Mouse (Mus musculus): ENCODE data around the gene Cd200.

The Cd200 gene

DNA sequence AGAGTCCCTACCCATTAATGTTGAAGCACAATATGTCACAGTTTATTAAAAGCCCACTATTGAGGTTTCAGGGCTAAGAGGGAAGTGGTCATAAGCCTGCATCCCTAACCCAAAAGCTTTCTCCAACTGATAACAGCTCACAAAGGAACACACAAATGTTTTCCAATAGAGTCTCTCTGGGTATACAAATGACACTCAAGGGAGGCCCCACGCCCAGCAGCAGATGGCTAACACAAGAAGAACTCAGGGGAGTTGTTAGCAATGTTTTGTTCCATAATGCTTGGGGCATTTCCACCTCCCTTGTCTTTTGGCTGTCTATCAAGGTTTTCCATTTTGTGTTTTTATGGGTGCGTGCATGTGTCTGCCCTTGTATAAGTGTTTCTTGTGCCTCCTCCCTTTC is 64.0 kb downstream of the Cd200 start:
- no peak for DNase-seq (ENCODE audit: extremely low spot score, low read depth, low spot score)

DNA sequence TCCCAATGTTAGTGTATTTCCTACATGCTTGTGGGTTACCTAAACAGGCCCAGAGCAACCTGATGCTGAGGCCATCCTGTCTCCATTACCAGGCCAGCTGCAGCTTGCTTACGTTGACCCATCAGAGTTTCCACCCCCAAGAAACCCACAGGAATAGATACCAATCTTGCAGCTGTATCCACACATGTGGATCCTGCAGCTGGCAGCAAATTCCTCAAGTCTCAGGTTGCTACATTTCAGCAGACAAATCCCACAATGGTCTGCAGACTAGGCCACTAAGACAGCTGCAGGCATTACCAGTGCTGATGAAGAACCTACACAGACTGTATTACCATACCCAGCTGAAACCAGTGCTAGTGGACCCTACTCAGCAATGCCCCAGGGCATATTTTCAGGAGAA is 72.4 kb downstream of the Cd200 start:
- no peak for DNase-seq (ENCODE audit: extremely low spot score, low read depth, low spot score)

DNA sequence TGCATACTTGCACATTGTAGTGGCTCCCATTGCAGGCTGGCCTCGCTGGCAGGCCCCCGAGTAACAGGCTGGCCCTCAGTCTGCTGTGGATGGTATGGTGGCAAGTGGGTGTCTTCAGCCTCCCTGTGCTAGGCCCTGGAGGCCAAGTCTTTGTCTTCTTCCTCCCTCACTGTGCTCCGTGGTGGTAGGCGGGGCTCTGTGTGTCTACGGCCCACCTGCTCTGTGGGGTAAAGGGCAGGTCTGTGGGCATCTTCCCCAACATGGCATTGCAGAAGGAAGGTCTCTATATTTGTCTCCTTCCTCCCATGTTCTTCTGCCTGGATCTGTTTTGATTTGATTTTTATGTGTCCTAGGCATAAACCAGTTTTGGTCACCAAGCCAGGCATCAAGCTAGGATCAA is 74.0 kb downstream of the Cd200 start:
- no peak for DNase-seq (ENCODE audit: extremely low spot score, low read depth, low spot score)

DNA sequence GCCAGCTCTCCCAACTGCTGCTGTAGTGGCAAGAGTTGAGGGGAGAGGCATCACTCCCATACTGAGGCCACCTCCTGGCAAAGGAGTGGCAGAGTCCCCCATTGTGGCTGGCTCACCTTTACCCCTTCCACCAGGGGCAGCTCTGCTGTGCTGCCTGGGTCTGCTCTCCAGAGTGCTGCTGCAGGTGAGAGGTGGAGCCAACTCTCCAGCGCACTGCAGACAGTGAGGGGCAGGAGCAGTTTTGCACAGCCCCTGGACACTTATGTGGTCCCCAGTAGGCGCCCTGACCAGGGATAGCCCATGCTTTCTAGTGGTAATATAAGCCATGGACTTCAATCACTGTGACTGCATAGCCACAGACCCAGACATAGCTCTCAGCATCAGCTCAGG is 74.5 kb downstream of the Cd200 start:
- no peak for DNase-seq (ENCODE audit: extremely low spot score, low read depth, low spot score)

DNA sequence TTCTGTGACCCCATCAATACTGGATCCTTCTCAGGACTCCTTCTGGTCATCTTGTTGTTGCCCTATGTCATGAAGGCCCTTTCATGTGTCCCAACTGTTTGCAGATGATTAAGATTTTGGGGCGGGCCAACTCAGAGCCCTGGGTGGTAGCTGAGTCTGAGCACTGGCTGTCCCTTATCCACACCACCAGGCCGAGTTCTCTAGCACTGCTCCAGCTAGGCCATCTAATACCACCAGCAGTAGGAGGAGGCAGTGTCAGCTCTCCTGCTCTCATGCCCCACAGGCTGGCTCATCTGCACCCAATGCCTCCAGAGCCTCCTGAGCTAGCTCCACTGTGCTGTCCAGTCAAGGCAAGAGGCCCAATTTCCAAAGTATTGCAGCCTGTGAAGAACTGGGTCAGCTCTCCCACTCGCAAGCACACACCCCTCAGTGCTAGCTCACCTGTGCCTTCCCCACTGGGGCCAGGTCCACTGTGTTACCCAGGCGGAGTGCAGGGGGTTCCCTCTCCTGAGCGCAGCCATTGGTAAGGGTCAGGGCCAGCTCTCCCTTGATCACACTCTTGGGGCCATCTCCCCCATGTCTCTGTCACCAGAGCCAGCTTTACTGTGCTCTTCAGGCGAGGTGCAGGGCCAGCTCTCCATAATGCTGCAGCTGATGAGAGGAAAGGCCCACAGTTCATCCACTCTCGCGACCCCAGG is 75.0 kb downstream of the Cd200 start:
- no peak for DNase-seq (ENCODE audit: extremely low spot score, low read depth, low spot score)

DNA sequence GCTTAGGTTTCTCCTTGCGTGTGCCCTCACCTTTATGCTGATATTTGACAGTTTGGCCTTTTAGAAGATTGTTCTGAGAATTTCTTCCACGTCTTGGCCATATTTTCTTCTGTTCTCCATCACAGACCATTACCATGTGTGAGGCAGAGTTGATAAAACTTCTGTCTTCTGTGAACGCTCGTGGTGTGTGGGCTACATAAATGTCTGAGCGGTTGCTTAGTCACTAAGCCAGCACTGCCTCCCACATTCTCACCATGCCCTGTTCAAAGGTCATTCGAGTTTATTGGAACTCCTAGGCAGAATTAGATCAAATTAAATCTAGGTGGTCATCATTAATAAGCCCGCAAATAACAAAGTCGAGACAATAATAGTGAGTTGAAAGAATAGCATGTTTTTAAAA is 76.3 kb downstream of the Cd200 start:
- no peak for DNase-seq (ENCODE audit: extremely low spot score, low read depth, low spot score)

All from hindlimb bud, embryonic 11.5 days (tissue).